Comparison of ENCODE assay signal across 8 mouse cellular contexts in the genomic region with DNA sequence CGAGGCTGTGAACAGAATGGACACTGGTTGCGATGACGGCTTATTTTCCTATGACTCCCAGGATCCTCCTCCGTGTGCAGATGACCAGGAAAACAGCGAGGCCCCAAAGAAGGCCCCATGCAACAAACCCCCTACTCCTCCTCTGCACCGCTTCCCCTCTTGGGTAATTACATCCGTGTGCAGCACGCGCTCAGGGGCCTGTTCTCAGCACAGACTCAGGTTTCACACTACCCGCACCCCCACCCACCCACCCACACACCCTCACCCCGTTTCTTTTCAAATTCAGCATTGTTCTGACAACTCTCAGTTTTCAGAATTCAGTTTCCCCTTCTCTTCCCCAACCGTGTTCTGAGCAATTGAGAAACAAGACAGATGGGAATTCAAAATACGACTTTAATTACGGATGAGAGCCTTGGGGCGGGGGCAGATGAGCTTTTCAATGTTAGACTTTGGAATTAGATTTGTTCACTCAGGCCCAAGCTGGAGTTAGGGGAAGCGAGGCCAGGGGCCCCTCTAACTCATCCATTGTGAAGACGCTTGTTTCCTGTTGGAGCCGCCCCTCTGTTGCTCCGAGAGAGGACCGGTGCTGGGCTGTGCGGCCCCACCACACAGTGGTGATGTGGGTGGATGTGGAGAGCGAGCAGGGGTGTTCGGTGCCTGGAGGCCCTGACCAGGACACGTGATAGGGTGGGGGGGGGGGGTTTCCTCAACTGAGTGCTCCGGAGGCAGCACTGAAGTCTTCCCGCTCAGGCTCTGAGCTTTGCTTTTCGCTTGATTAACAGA. TPM values are rescaled to one million over a fixed set of nuclear protein-coding genes. Genes with fewer than 3 reads are reported as not detected.
DNase-seq lines count a peak whose midpoint lies in the region; ATAC-seq and TF ChIP-seq lines count a peak whose summit lies in the region.
"Had no signal": no experiment of that assay in that cellular context is flagged by ENCODE, and none has a peak within 500 bp of the region (broad histone marks: within the 10 kb centered on the region; RNA-seq: fewer than 3 reads in every experiment).

No protein-coding gene starts in this region.

- no peaks in the 10 kb centered on the region for H3K36me3 ChIP-seq in E14TG2a.4 (ENCODE audit: insufficient read depth, low read length)
- H3K36me3 ChIP-seq in ES-E14 (ENCODE audit: control insufficient read depth, insufficient read depth, low read length, poor library complexity, severe bottlenecking) = no peaks in the 10 kb centered on the region
- H3K36me3 ChIP-seq in forebrain, embryonic 16.5 days (ENCODE audit: control insufficient read depth, insufficient read depth) = no peaks in the 10 kb centered on the region

- H3K4me1 ChIP-seq in E14TG2a.4 (replicated peaks; ENCODE audit: low read depth, low read length) (peaks cover 26% of the 10 kb centered on the region), ES-E14 (ENCODE audit: control insufficient read depth in 2 of 2, insufficient read depth in 2 of 2, low read length in 2 of 2, poor library complexity in 1 of 2) (peaks cover 0 to 7% of the 10 kb centered on the region in 2 experiments; a peak in 1 of 4 replicates)
- peaks cover 8% of the 10 kb centered on the region for H3K4me1 ChIP-seq in forebrain, embryonic 16.5 days (replicated peaks; ENCODE audit: control insufficient read depth, insufficient read depth, low read length)

- ATAC-seq in forebrain, embryonic 16.5 days = peak; percentile 75
- ATAC-seq in megakaryocyte progenitor cell, adult 5-6 weeks (replicated peaks; ENCODE audit: poor library complexity) = peak; percentile 60

- no peak for DNase-seq in ES-E14 (ENCODE audit: low read depth, low spot score)
- DNase-seq in left cerebral cortex, postnatal 36 days (ENCODE audit: low spot score in 2 of 2) = no peak
- DNase-seq in left cerebral cortex, adult 8-10 months (ENCODE audit: low spot score in 2 of 2) = no peak
- DNase-seq in layer of hippocampus, postnatal 14 days (ENCODE audit: low spot score in 2 of 2) = no peak

- 36% methylated on average over 27 of the region's 27 CpGs for WGBS in forebrain, embryonic 16.5 days

- intact Hi-C loops in left cerebral cortex, postnatal 36 days (cut with DNase I) = no loop called here

- H3K9ac ChIP-seq in ES-E14 (ENCODE audit: insufficient read depth, low read depth, low read length, poor library complexity, severe bottlenecking) = peak overlapping the region; percentile 69
- H3K9ac ChIP-seq in forebrain, embryonic 16.5 days (replicated peaks; ENCODE audit: low read depth, low read length) = no peak overlapping the region
- H3K9ac ChIP-seq: liver, embryonic 14.5 days had no signal

- peak overlapping the region; percentile 37 for H3K4me2 ChIP-seq in forebrain, embryonic 16.5 days (ENCODE audit: low read length)

- peak overlapping the region; percentile 40; the same call in 1 of the 2 replicates for H3K27ac ChIP-seq in ES-E14 (ENCODE audit: insufficient read depth, low read depth, low read length, poor library complexity, severe bottlenecking)
- no peak overlapping the region for H3K27ac ChIP-seq in forebrain, embryonic 16.5 days (ENCODE audit: low read length)
- H3K27ac ChIP-seq: liver, embryonic 14.5 days had no signal

- H3K9me3 ChIP-seq in E14TG2a.4 (ENCODE audit: low read length) (no peaks in the 10 kb centered on the region), ES-E14 (ENCODE audit: control insufficient read depth, insufficient read depth, low read depth, low read length) (no peaks in the 10 kb centered on the region)
- H3K9me3 ChIP-seq in forebrain, embryonic 16.5 days (ENCODE audit: control insufficient read depth, low read length) = no peaks in the 10 kb centered on the region

- H3K27me3 ChIP-seq in E14TG2a.4 (ENCODE audit: insufficient read depth, low read length) = peaks cover 9% of the 10 kb centered on the region
- H3K27me3 ChIP-seq in forebrain, embryonic 16.5 days (replicated peaks; ENCODE audit: control insufficient read depth, insufficient read depth, low read length) = no peaks in the 10 kb centered on the region

- TF ChIP-seq CTCF in E14TG2a.4 (conservative IDR thresholded peaks at IDR 0.05; ENCODE audit: low read length) = no peak

- H3K4me3 ChIP-seq in E14TG2a.4 (replicated peaks; ENCODE audit: low read length) (peak overlapping the region; percentile 50), ES-E14 (ENCODE audit: insufficient read depth in 1 of 2, low read depth in 1 of 2, low read length in 2 of 2, poor library complexity in 1 of 2, severe bottlenecking in 1 of 2) (peak overlapping the region; percentile 11 to 47; a peak in 2 of 4 replicates)
- H3K4me3 ChIP-seq in forebrain, embryonic 16.5 days (replicated peaks; ENCODE audit: low read length) = 0 out of 2 replicates have a peak overlapping the region, but pooled peaks have one; percentile 8

- in situ Hi-C loops in ES-E14 (cut with MboI; ENCODE audit: low sequenced_read_pairs in 2 of 2, unreplicated experiment in 2 of 2) = no loop called here

TF ChIP-seq in ES-E14, 5 proteins besides CTCF, POLR2A, EP300 and RAD21:
- TF ChIP-seq ZC3H11A (IDR thresholded peaks at IDR 0.05; ENCODE audit: borderline replicate concordance, low read depth, low read length) (no peak), HCFC1 (IDR thresholded peaks at IDR 0.05; ENCODE audit: borderline replicate concordance, insufficient read depth, low read length) (no peak), ZNF384 (IDR thresholded peaks at IDR 0.05; ENCODE audit: low read depth, low read length) (no peak), MAFK (IDR thresholded peaks at IDR 0.05; ENCODE audit: insufficient read depth, low read depth, low read length) (no peak), CHD2 (IDR thresholded peaks at IDR 0.05; ENCODE audit: low read depth, low read length) (no peak)

RNA-seq across cellular contexts. Expression of gene Plekhh2, which starts 55.3 kb away (rescaled TPM):
- total RNA-seq in ES-E14 (2012; rRNA removed) = 2.7 and 4.0 TPM in 2 replicates
- 0.84 and 1.7 TPM in 2 replicates for polyA plus RNA-seq in forebrain, embryonic 16.5 days (2015; fragmentation: Nextera tagmentation; extraction: Ambion mirVana)
- 0.44 and 0.81 TPM in 2 replicates for total RNA-seq in megakaryocyte progenitor cell, adult 5-6 weeks (2015)
- total RNA-seq in megakaryocyte progenitor cell, adult 5-6 weeks (2017) = 0.25 and 0.27 TPM in 2 replicates
- 1 to 10 TPM; 4.6 to 6.5 TPM for total RNA-seq in left cerebral cortex, postnatal 36 days (2021)
- 1 to 10 TPM; 5.0 to 6.0 (median 6.0) TPM for total RNA-seq in left cerebral cortex, adult 8-10 months (2022)
- 1 to 10 TPM; 4.4 to 4.9 TPM for total RNA-seq in layer of hippocampus, postnatal 14 days (2021)

RNA-seq across cellular contexts. Expression of gene Dync2li1, which starts 59.3 kb away (rescaled TPM):
- total RNA-seq in ES-E14 (2012; rRNA removed) = 3.5 and 5.9 TPM in 2 replicates
- polyA plus RNA-seq in forebrain, embryonic 16.5 days (2015; fragmentation: Nextera tagmentation; extraction: Ambion mirVana) = 33.0 and 34.4 TPM in 2 replicates
- 4.9 and 6.3 TPM in 2 replicates for total RNA-seq in megakaryocyte progenitor cell, adult 5-6 weeks (2015)
- 3.5 and 5.9 TPM in 2 replicates for total RNA-seq in megakaryocyte progenitor cell, adult 5-6 weeks (2017)
- total RNA-seq in left cerebral cortex, postnatal 36 days (2021) = 10 to 100 TPM; 19.8 to 22.3 TPM
- 10 to 100 TPM; 21.3 to 24.5 (median 22.5) TPM for total RNA-seq in left cerebral cortex, adult 8-10 months (2022)
- 10 to 100 TPM; 21.7 to 23.5 TPM for total RNA-seq in layer of hippocampus, postnatal 14 days (2021)
